Mouse (Mus musculus) megakaryocyte, embryonic 14.5 days (primary cell): ENCODE data around the gene Arhgef11. TPM values are rescaled to one million over a fixed set of nuclear protein-coding genes. Genes with fewer than 3 reads are reported as not detected.

ENCODE experiments used
- H3K27me3 ChIP-seq: replicated peaks from 2 replicates; pipeline ENCODE3; 2012; ENCODE audit warnings: inconsistent platforms
- H3K36me3 ChIP-seq: replicated peaks from 2 replicates; pipeline ENCODE3; 2012; ENCODE audit warnings: low read length, inconsistent platforms, mixed read lengths
- H3K4me1 ChIP-seq: 2 replicates; pipeline ENCODE4 v1.6.1; 2012; ENCODE audit warnings: inconsistent platforms
- H3K4me3 ChIP-seq: replicated peaks from 2 replicates; pipeline ENCODE3; 2012; ENCODE audit warnings: moderate library complexity, mild to moderate bottlenecking, inconsistent platforms
- H3K9me3 ChIP-seq: 2 replicates; pipeline ENCODE4 v1.6.1; 2012; ENCODE audit warnings: inconsistent platforms
- FLI1 ChIP-seq: IDR thresholded peaks from 2 replicates; pipeline ENCODE4 v1.6.1; 2012; ENCODE audit warnings: low read length, inconsistent platforms, mixed read lengths
- GATA1 ChIP-seq: IDR thresholded peaks from 3 replicates; pipeline ENCODE4 v1.6.1; 2012; ENCODE audit warnings: mixed read lengths, low read length, inconsistent platforms, borderline replicate concordance
- polyA plus RNA-seq: library from polyadenylated mRNA; stranded (reverse); fragments of >175 nt; gene quantifications from 2 replicates; pipeline ENCODE4 v1.2.3, GENCODE M21; 2012; ENCODE audit warnings: low replicate concordance; ENCODE audit not compliant: insufficient read depth

Gene Arhgef11
- polyA plus RNA-seq, 1 experiment, result 1.4 TPM

- peaks cover 91% of the 10 kb centered on the region for H3K27me3 ChIP-seq
- H3K4me3 ChIP-seq, result no peak overlapping the region
- no peaks in the 10 kb centered on the region for H3K9me3 ChIP-seq
- peaks cover 4% of the 10 kb centered on the region; the same call in 1 of the 2 replicates for H3K4me1 ChIP-seq
- no peak for TF ChIP-seq GATA1
- H3K36me3 ChIP-seq, result no peaks in the 10 kb centered on the region
These were observed 166.1 kb downstream of the Arhgef11 start for GRCm38 (mm10) chr3:87783282-87784023.

GRCm38 (mm10) chr3:87785156-87785555, 167.8 kb downstream of the Arhgef11 start:
- TF ChIP-seq GATA1 (no peak), FLI1 (no peak)
- H3K36me3 ChIP-seq, result no peaks in the 10 kb centered on the region
- H3K4me1 ChIP-seq, result no peaks in the 10 kb centered on the region
- H3K4me3 ChIP-seq, result no peak overlapping the region
- peaks cover 92% of the 10 kb centered on the region for H3K27me3 ChIP-seq
- H3K9me3 ChIP-seq, result no peaks in the 10 kb centered on the region

GRCm38 (mm10) chr3:87785626-87786214, 168.4 kb downstream of the Arhgef11 start:
- no peaks in the 10 kb centered on the region for H3K4me1 ChIP-seq
- no peak overlapping the region for H3K4me3 ChIP-seq
- no peaks in the 10 kb centered on the region for H3K9me3 ChIP-seq
- peaks cover 92% of the 10 kb centered on the region for H3K27me3 ChIP-seq
- H3K36me3 ChIP-seq, result no peaks in the 10 kb centered on the region
- TF ChIP-seq FLI1 (no peak), GATA1 (no peak)

Other genes with a start within 250 kb of the Arhgef11 start
- gene Fcrl1, start 241.2 kb upstream of the Arhgef11 start, polyA plus RNA-seq, result not detected in 2 replicates
- gene Fcrl5, start 181.8 kb upstream of the Arhgef11 start, polyA plus RNA-seq, result not detected in 2 replicates
- 4.5 and 6.6 TPM in 2 replicates for gene Etv3, start 92.2 kb upstream of the Arhgef11 start, polyA plus RNA-seq
- gene Lrrc71, start 131.1 kb downstream of the Arhgef11 start, polyA plus RNA-seq, result 7.0 and 16.6 TPM in 2 replicates
- gene Ntrk1, start 177.6 kb downstream of the Arhgef11 start, polyA plus RNA-seq, result not detected in 2 replicates
- gene Insrr, start 179.4 kb downstream of the Arhgef11 start, polyA plus RNA-seq, result not detected in 2 replicates
- 164 and 715 TPM in 2 replicates for gene Pear1, start 206.7 kb downstream of the Arhgef11 start, polyA plus RNA-seq
- gene Sh2d2a, start 229.2 kb downstream of the Arhgef11 start, polyA plus RNA-seq, result 0.12 TPM in 1 of 2 replicates, not detected in the other